In genomic region chr2:161339327-161340001, GRCm38 (mm10) we compare ENCODE assay signal across 10 mouse cellular contexts.
DNase-seq lines count a peak whose midpoint lies in the region; ATAC-seq and TF ChIP-seq lines count a peak whose summit lies in the region.
"Had no signal": no experiment of that assay in that cellular context is flagged by ENCODE, and none has a peak within 500 bp of the region (broad histone marks: within the 10 kb centered on the region; RNA-seq: fewer than 3 reads in every experiment).

No protein-coding gene starts in this region.

- no peaks in the 10 kb centered on the region for H3K9me3 ChIP-seq in ES-E14 (ENCODE audit: control insufficient read depth, insufficient read depth, low read depth, low read length)
- no peaks in the 10 kb centered on the region for H3K9me3 ChIP-seq in hindbrain, embryonic 12.5 days (replicated peaks)
- no peaks in the 10 kb centered on the region for H3K9me3 ChIP-seq in midbrain, embryonic 14.5 days (ENCODE audit: control insufficient read depth, low read length)
- H3K9me3 ChIP-seq: liver, embryonic 12.5 days had no signal

- peak; percentile 21 for DNase-seq in ES-E14 (ENCODE audit: low read depth, low spot score)
- DNase-seq in embryo, embryonic 9.5 days (ENCODE audit: extremely low spot score): peak; percentile 67
- DNase-seq in midbrain, embryonic 14.5 days: peak; percentile 76
- DNase-seq in urinary bladder, postnatal 10 days (ENCODE audit: low spot score): no peak
- DNase-seq in urinary bladder, postnatal 4 days (ENCODE audit: low spot score in 2 of 2): no peak
- DNase-seq in left cerebral cortex, adult 8-10 months (ENCODE audit: low spot score in 2 of 2): no peak
- DNase-seq in adrenal gland, postnatal 36 days: no peak

- peak overlapping the region; percentile 81 for H3K27ac ChIP-seq in ES-E14 (ENCODE audit: insufficient read depth, low read depth, low read length, poor library complexity, severe bottlenecking)
- H3K27ac ChIP-seq in hindbrain, embryonic 12.5 days: peak overlapping the region; percentile 77
- peak overlapping the region; percentile 62 for H3K27ac ChIP-seq in midbrain, embryonic 14.5 days (replicated peaks; ENCODE audit: low read depth, low read length)
- H3K27ac ChIP-seq: liver, embryonic 12.5 days had no signal

- peaks cover 0 to 14% of the 10 kb centered on the region in 2 experiments; a peak in 3 of 4 replicates for H3K4me1 ChIP-seq in ES-E14 (ENCODE audit: control insufficient read depth in 2 of 2, insufficient read depth in 2 of 2, low read length in 2 of 2, poor library complexity in 1 of 2)
- peaks cover 33% of the 10 kb centered on the region for H3K4me1 ChIP-seq in hindbrain, embryonic 12.5 days
- peaks cover 24% of the 10 kb centered on the region for H3K4me1 ChIP-seq in midbrain, embryonic 14.5 days (ENCODE audit: control insufficient read depth, insufficient read depth, low read length)

- peaks cover 4% of the 10 kb centered on the region; the same call in 1 of the 2 replicates for H3K27me3 ChIP-seq in hindbrain, embryonic 12.5 days
- H3K27me3 ChIP-seq in midbrain, embryonic 14.5 days (ENCODE audit: control insufficient read depth, insufficient read depth, low read length): no peaks in the 10 kb centered on the region

- H3K4me2 ChIP-seq in hindbrain, embryonic 12.5 days (replicated peaks): peak overlapping the region; percentile 21; the same call in 1 of the 2 replicates
- H3K4me2 ChIP-seq in midbrain, embryonic 14.5 days (ENCODE audit: low read length): peak overlapping the region; percentile 24; the same call in 1 of the 2 replicates
- H3K4me2 ChIP-seq: liver, embryonic 12.5 days had no signal

- no peak overlapping the region; a peak in 1 of 4 replicates for H3K4me3 ChIP-seq in ES-E14 (ENCODE audit: insufficient read depth in 1 of 2, low read depth in 1 of 2, low read length in 2 of 2, poor library complexity in 1 of 2, severe bottlenecking in 1 of 2)
- no peak overlapping the region for H3K4me3 ChIP-seq in hindbrain, embryonic 12.5 days
- H3K4me3 ChIP-seq in midbrain, embryonic 14.5 days (replicated peaks; ENCODE audit: low read depth, low read length): no peak overlapping the region
- H3K4me3 ChIP-seq: liver, embryonic 12.5 days had no signal

- H3K9ac ChIP-seq in ES-E14 (ENCODE audit: insufficient read depth, low read depth, low read length, poor library complexity, severe bottlenecking): peak overlapping the region; percentile 23; the same call in 1 of the 2 replicates
- H3K9ac ChIP-seq in hindbrain, embryonic 12.5 days: no peak overlapping the region
- 0 out of 2 replicates have a peak overlapping the region, but pooled peaks have one; percentile 4 for H3K9ac ChIP-seq in midbrain, embryonic 14.5 days (replicated peaks; ENCODE audit: low read length)
- H3K9ac ChIP-seq: liver, embryonic 12.5 days had no signal

- in situ Hi-C loops in ES-E14 (cut with MboI; ENCODE audit: low sequenced_read_pairs in 2 of 2, unreplicated experiment in 2 of 2): no loop called here

- ATAC-seq in hindbrain, embryonic 12.5 days (ENCODE audit: low FRiP score): peak; percentile 67
- ATAC-seq in midbrain, embryonic 14.5 days (ENCODE audit: low FRiP score, low TSS enrichment): peak; percentile 54
- ATAC-seq: liver, embryonic 12.5 days had no signal

- H3K36me3 ChIP-seq in ES-E14 (ENCODE audit: control insufficient read depth, insufficient read depth, low read length, poor library complexity, severe bottlenecking): no peaks in the 10 kb centered on the region
- H3K36me3 ChIP-seq in hindbrain, embryonic 12.5 days: no peaks in the 10 kb centered on the region
- no peaks in the 10 kb centered on the region for H3K36me3 ChIP-seq in midbrain, embryonic 14.5 days (ENCODE audit: control insufficient read depth, insufficient read depth, low read length)
- H3K36me3 ChIP-seq: G1E; liver, embryonic 12.5 days had no signal

- 4% methylated on average over 14 of the region's 14 CpGs for WGBS in hindbrain, embryonic 12.5 days
- 2% methylated on average over 14 of the region's 14 CpGs for WGBS in midbrain, embryonic 14.5 days

TF ChIP-seq in ES-E14, 5 proteins besides CTCF, POLR2A, EP300 and RAD21:
- TF ChIP-seq ZNF384 (IDR thresholded peaks at IDR 0.05; ENCODE audit: low read depth, low read length) (no peak), ZC3H11A (IDR thresholded peaks at IDR 0.05; ENCODE audit: borderline replicate concordance, low read depth, low read length) (no peak), CHD2 (IDR thresholded peaks at IDR 0.05; ENCODE audit: low read depth, low read length) (no peak), HCFC1 (IDR thresholded peaks at IDR 0.05; ENCODE audit: borderline replicate concordance, insufficient read depth, low read length) (no peak), MAFK (IDR thresholded peaks at IDR 0.05; ENCODE audit: insufficient read depth, low read depth, low read length) (no peak)

Comparison
In these comparisons a context has a peak if more than half of its experiments do, and no peak if none do; other contexts are left out.
1. DNase-seq: peak in ES-E14 (single experiment), embryo, embryonic 9.5 days (single experiment) and midbrain, embryonic 14.5 days (single experiment); none in urinary bladder, postnatal 10 days (single experiment), urinary bladder, postnatal 4 days (0 of 2), left cerebral cortex, adult 8-10 months (0 of 2) and adrenal gland, postnatal 36 days (0 of 2).
2. Peak in every context shown above with its lines, with median percentiles within 50 percentile points of each other: H3K27ac ChIP-seq.